Mouse (Mus musculus): Measurements from ENCODE around the gene Gm11757. TPM values are rescaled to one million over a fixed set of nuclear protein-coding genes. Genes with fewer than 3 reads are reported as not detected.

The Gm11757 gene
- polyA plus RNA-seq (2014; fragmentation: Illumina TruSeq; extraction: RNeasy Lipid Tissue Mini Kit (QIAGEN cat#74804)): not detected

DNA sequence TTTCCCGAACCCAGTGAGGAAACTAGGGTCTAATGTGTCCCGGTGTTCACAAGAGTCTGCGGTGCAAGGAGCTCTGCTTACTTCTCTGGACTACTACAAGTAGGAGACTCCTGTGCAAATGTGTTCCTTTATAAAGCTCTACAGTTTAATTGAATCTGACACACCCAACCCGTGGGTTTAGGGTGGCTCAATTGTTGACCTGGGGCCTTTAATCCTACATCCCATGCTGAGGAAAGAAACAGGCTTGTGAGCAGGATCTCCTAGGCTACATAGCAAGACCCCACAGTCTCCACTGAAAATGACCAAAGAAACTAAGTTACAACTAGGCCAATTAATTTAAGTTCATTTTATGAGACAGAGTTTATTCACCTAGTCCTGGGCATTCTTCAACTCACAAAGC is at the start of gene Gm11757:
Gene Gm11757 (minus strand): TSS at position 101 of the 400 bp plus-strand sequence.

GRCm38 (mm10) chr4:73920660-73921059 is 29.7 kb upstream of the Gm11757 start, which contains the start of gene Gm11756:
Gene Gm11756, minus strand, starts transcription at chr4:73920760.

GRCm38 (mm10) chr4:73905853-73906252 is 14.9 kb upstream of the Gm11757 start, which contains the start of gene Gm13871:
Gene Gm13871, minus strand, starts transcription at chr4:73905953.

DNA sequence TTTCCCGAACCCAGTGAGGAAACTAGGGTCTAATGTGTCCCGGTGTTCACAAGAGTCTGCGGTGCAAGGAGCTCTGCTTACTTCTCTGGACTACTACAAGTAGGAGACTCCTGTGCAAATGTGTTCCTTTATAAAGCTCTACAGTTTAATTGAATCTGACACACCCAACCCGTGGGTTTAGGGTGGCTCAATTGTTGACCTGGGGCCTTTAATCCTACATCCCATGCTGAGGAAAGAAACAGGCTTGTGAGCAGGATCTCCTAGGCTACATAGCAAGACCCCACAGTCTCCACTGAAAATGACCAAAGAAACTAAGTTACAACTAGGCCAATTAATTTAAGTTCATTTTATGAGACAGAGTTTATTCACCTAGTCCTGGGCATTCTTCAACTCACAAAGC is 14.7 kb downstream of the Gm11757 start, which contains the start of gene Gm11758:
Gene Gm11758 (minus strand): TSS at position 101 of the 400 bp plus-strand sequence.

Other genes with a start within 250 kb of the Gm11757 start
- gene Gm11239, start 222.8 kb downstream of the Gm11757 start, polyA plus RNA-seq (2014; fragmentation: Illumina TruSeq; extraction: RNeasy Lipid Tissue Mini Kit (QIAGEN cat#74804)): not detected
- gene Gm428, start 207.6 kb downstream of the Gm11757 start, polyA plus RNA-seq (2014; fragmentation: Illumina TruSeq; extraction: RNeasy Lipid Tissue Mini Kit (QIAGEN cat#74804)): not detected
- 5.2 TPM for gene Rasef, start 100.1 kb downstream of the Gm11757 start, polyA plus RNA-seq (2014; fragmentation: Illumina TruSeq; extraction: RNeasy Lipid Tissue Mini Kit (QIAGEN cat#74804))
- gene Gm11758, start 14.8 kb downstream of the Gm11757 start, polyA plus RNA-seq (2014; fragmentation: Illumina TruSeq; extraction: RNeasy Lipid Tissue Mini Kit (QIAGEN cat#74804)): not detected
- not detected for gene Gm13871, start 14.8 kb upstream of the Gm11757 start, polyA plus RNA-seq (2014; fragmentation: Illumina TruSeq; extraction: RNeasy Lipid Tissue Mini Kit (QIAGEN cat#74804))
- gene Gm11756, start 29.6 kb upstream of the Gm11757 start, polyA plus RNA-seq (2014; fragmentation: Illumina TruSeq; extraction: RNeasy Lipid Tissue Mini Kit (QIAGEN cat#74804)): not detected
- gene 2310002L09Rik, start 59.7 kb upstream of the Gm11757 start, polyA plus RNA-seq (2014; fragmentation: Illumina TruSeq; extraction: RNeasy Lipid Tissue Mini Kit (QIAGEN cat#74804)): not detected
- gene Frmd3, start 122.3 kb upstream of the Gm11757 start, polyA plus RNA-seq (2014; fragmentation: Illumina TruSeq; extraction: RNeasy Lipid Tissue Mini Kit (QIAGEN cat#74804)): 0.66 TPM